Mouse (Mus musculus) testis, postnatal 14 days (tissue): ENCODE results near the gene Tgfbr3.

ENCODE experiments used
- DNase-seq: peaks from one replicate; pipeline ENCODE4 v3.0.0; 2021; ENCODE audit warnings: low spot score

Gene Tgfbr3

GRCm38 (mm10) chr5:107145125-107145524 is 144.3 kb downstream of the Tgfbr3 start:
- DNase-seq, result no peak

- DNase-seq, result no peak
Observed at GRCm38 (mm10) chr5:107144263-107144843, 145.1 kb downstream of the Tgfbr3 start.

GRCm38 (mm10) chr5:107143406-107143805 is 146.0 kb downstream of the Tgfbr3 start:
- DNase-seq, result no peak

GRCm38 (mm10) chr5:107142791-107143190 is 146.6 kb downstream of the Tgfbr3 start:
- DNase-seq, result no peak

GRCm38 (mm10) chr5:107141375-107141774 is 148.1 kb downstream of the Tgfbr3 start:
- no peak for DNase-seq

- DNase-seq, result no peak
Observed at GRCm38 (mm10) chr5:107139800-107140651, 149.4 kb downstream of the Tgfbr3 start.

- DNase-seq, result no peak
Observed at GRCm38 (mm10) chr5:107133336-107133735, 156.1 kb downstream of the Tgfbr3 start.

GRCm38 (mm10) chr5:107132231-107132630 is 157.2 kb downstream of the Tgfbr3 start:
- DNase-seq, result no peak

- no peak for DNase-seq
Observed at GRCm38 (mm10) chr5:107129304-107129703, 160.1 kb downstream of the Tgfbr3 start.

- no peak for DNase-seq
Observed at GRCm38 (mm10) chr5:107126561-107126960, 162.9 kb downstream of the Tgfbr3 start.

- no peak for DNase-seq
Observed at GRCm38 (mm10) chr5:107125131-107125530, 164.3 kb downstream of the Tgfbr3 start.

GRCm38 (mm10) chr5:107124531-107124930 is 164.9 kb downstream of the Tgfbr3 start:
- no peak for DNase-seq

- DNase-seq, result no peak
Observed at GRCm38 (mm10) chr5:107122622-107123021, 166.8 kb downstream of the Tgfbr3 start.

- no peak for DNase-seq
Observed at GRCm38 (mm10) chr5:107121086-107121485, 168.3 kb downstream of the Tgfbr3 start.

GRCm38 (mm10) chr5:107120624-107121023 is 168.8 kb downstream of the Tgfbr3 start:
- no peak for DNase-seq

- no peak for DNase-seq
Observed at GRCm38 (mm10) chr5:107119896-107120295, 169.5 kb downstream of the Tgfbr3 start.

GRCm38 (mm10) chr5:107116821-107117220 is 172.6 kb downstream of the Tgfbr3 start:
- DNase-seq, result peak; percentile 43

- DNase-seq, result no peak
Observed at GRCm38 (mm10) chr5:107112656-107113275, 176.7 kb downstream of the Tgfbr3 start.

GRCm38 (mm10) chr5:107111802-107112201 is 177.6 kb downstream of the Tgfbr3 start:
- DNase-seq, result peak; percentile 32

- no peak for DNase-seq
Observed at GRCm38 (mm10) chr5:107110880-107111520, 178.4 kb downstream of the Tgfbr3 start.

GRCm38 (mm10) chr5:107110089-107110879 is 179.1 kb downstream of the Tgfbr3 start:
- no peak for DNase-seq

- no peak for DNase-seq
Observed at GRCm38 (mm10) chr5:107109416-107109815, 180.0 kb downstream of the Tgfbr3 start.
